Mouse (Mus musculus) bone marrow, adult 2 months (tissue): Measurements from ENCODE around the gene Cyld.

ENCODE experiments used
- CTCF ChIP-seq: fragments of 200-500 bp; IDR thresholded peaks from 2 replicates; pipeline ENCODE4 v1.5.1; 2011; ENCODE audit warnings: low read length, control low read depth; ENCODE audit not compliant: control insufficient read depth, insufficient read depth
- POLR2A ChIP-seq: fragments of 200-500 bp; IDR thresholded peaks from 2 replicates; pipeline ENCODE4 v1.6.1; 2011; ENCODE audit warnings: low read depth, mild to moderate bottlenecking, control low read depth, low read length, borderline replicate concordance; ENCODE audit not compliant: control insufficient read depth

GRCm38 (mm10) chr8:88693376-88693775 is 3.5 kb upstream of the Cyld start:
- TF ChIP-seq POLR2A (no peak), CTCF (no peak)
